Mouse (Mus musculus) heart, adult 2 months (tissue): Measurements from ENCODE around the gene Commd2. TPM values are rescaled to one million over a fixed set of nuclear protein-coding genes. Genes with fewer than 3 reads are reported as not detected.

ENCODE experiments used
- DNase-seq, 2 experiments: peaks; one replicate each; pipeline ENCODE4 v3.0.0; 2021
- H3K27ac ChIP-seq: fragments of 200-600 bp; 2 replicates; pipeline ENCODE4 v1.8.1; 2022
- H3K27me3 ChIP-seq: fragments of 200-500 bp; 2 replicates; pipeline ENCODE4 v1.6.1; 2012; ENCODE audit warnings: mild to moderate bottlenecking, low read length, inconsistent platforms, mixed read lengths; ENCODE audit not compliant: control insufficient read depth, insufficient read depth
- H3K36me3 ChIP-seq: fragments of 200-500 bp; 2 replicates; pipeline ENCODE4 v1.6.1; 2012; ENCODE audit warnings: low read length, inconsistent platforms; ENCODE audit not compliant: control insufficient read depth, insufficient read depth
- H3K4me1 ChIP-seq: fragments of 200-500 bp; 2 replicates; pipeline ENCODE4 v1.6.1; 2011; ENCODE audit warnings: low read length; ENCODE audit not compliant: control insufficient read depth, insufficient read depth
- H3K4me3 ChIP-seq: fragments of 200-600 bp; 2 replicates; pipeline ENCODE4 v1.8.1; 2022
- H3K79me2 ChIP-seq: fragments of 200-500 bp; replicated peaks from 2 replicates; pipeline ENCODE4 v1.6.1; 2012; ENCODE audit warnings: mild to moderate bottlenecking, inconsistent platforms, low read length, moderate library complexity, mixed read lengths; ENCODE audit not compliant: control insufficient read depth, insufficient read depth
- H3K9ac ChIP-seq: fragments of 200-500 bp; 2 replicates; pipeline ENCODE4 v1.6.1; 2012; ENCODE audit warnings: low read depth, mild to moderate bottlenecking, control low read depth, inconsistent platforms, low read length, mixed read lengths
- CTCF ChIP-seq: fragments of 200-600 bp; IDR thresholded peaks from 2 replicates; pipeline ENCODE4 v1.8.1; 2022; ENCODE audit warnings: antibody characterized with exemption, mild to moderate bottlenecking, moderate library complexity
- EP300 ChIP-seq: fragments of 200-500 bp; IDR thresholded peaks from 2 replicates; pipeline ENCODE4 v1.6.1; 2011; ENCODE audit warnings: low read depth, low read length, control low read depth; ENCODE audit not compliant: insufficient read depth
- POLR2A ChIP-seq: fragments of 200-500 bp; IDR thresholded peaks from 2 replicates; pipeline ENCODE4 v1.6.1; 2011; ENCODE audit warnings: mild to moderate bottlenecking, low read depth, low read length, control low read depth; ENCODE audit not compliant: insufficient read depth
- WGBS: fragments of 180-500 bp; shearing (Covaris S2); methylation state at CpG from one replicate; pipeline ENCODE4 v1.1.7; 2018; 5-methylcytosine and 5-hydroxymethylcytosine counted together
- intact Hi-C: fragments of 180-260 bp; cut with DNase I; formaldehyde crosslinking; loops from one replicate; pipeline ENCODE4 v1.15.1; 2025
- polyA plus RNA-seq: library from polyadenylated mRNA; depleted of rRNA; stranded (reverse); fragments of >200 nt; gene quantifications from 2 replicates; pipeline ENCODE4 v1.2.3, GENCODE M21; 2012
- total RNA-seq, 2 experiments: library from RNA; stranded (reverse); gene quantifications; 2 replicates each; pipeline ENCODE4 v1.2.3; 2021

Gene Commd2
- total and polyA plus RNA-seq, 3 experiments, result 11.9 to 13.9 (median 12.2) TPM

GRCm38 (mm10) chr3:57634763-57635487 is 16.6 kb downstream of the Commd2 start:
- Histone ChIP-seq H3K9ac (no peak overlapping the region), H3K4me1 (no peaks in the 10 kb centered on the region), H3K27me3 (no peaks in the 10 kb centered on the region), H3K27ac (no peak overlapping the region), H3K79me2 (no peaks in the 10 kb centered on the region), H3K4me3 (no peak overlapping the region), H3K36me3 (no peaks in the 10 kb centered on the region)
- DNase-seq, result no peak
- WGBS, result 78% methylated on average over 3 of the region's 3 CpGs
- TF ChIP-seq CTCF, result no peak
- no peak for TF ChIP-seq POLR2A
- TF ChIP-seq EP300, result no peak
- intact Hi-C loops, result no loop called here

GRCm38 (mm10) chr3:57626954-57627513 is 24.5 kb downstream of the Commd2 start:
- Histone ChIP-seq H3K4me1 (peaks cover 1% of the 10 kb centered on the region; the same call in 1 of the 2 replicates), H3K36me3 (no peaks in the 10 kb centered on the region), H3K9ac (no peak overlapping the region), H3K4me3 (no peak overlapping the region), H3K27me3 (no peaks in the 10 kb centered on the region), H3K79me2 (no peaks in the 10 kb centered on the region), H3K27ac (no peak overlapping the region)
- intact Hi-C loops, result loop anchor here (1.0 kb wide), 2 partner anchors 157 to 161 kb away; no protein-coding TSS in a partner anchor
- whole genome bisulfite sequencing, result 80% methylated on average over 11 of the region's 11 CpGs
- no peak for DNase-seq
- no peak for TF ChIP-seq EP300
- no peak for TF ChIP-seq POLR2A
- no peak for TF ChIP-seq CTCF

GRCm38 (mm10) chr3:57625275-57625997 is 26.1 kb downstream of the Commd2 start:
- 21% methylated on average over 21 of the region's 21 CpGs for WGBS
- Histone ChIP-seq H3K9ac (peak overlapping the region; percentile 55), H3K27me3 (no peaks in the 10 kb centered on the region), H3K36me3 (no peaks in the 10 kb centered on the region), H3K79me2 (no peaks in the 10 kb centered on the region), H3K4me1 (peaks cover 1% of the 10 kb centered on the region; the same call in 1 of the 2 replicates), H3K27ac (peak overlapping the region; percentile 48), H3K4me3 (peak overlapping the region; percentile 40)
- intact Hi-C loops, result loop anchor here (2.0 kb wide), 1 partner anchor 359 kb away; no protein-coding TSS in a partner anchor
- TF ChIP-seq EP300, result no peak
- peak; percentile 94 for TF ChIP-seq CTCF
- DNase-seq, result peak; percentile 61 to 76

GRCm38 (mm10) chr3:57619718-57620117 is 31.8 kb downstream of the Commd2 start:
- peak; percentile 78 for TF ChIP-seq CTCF
- no peak for TF ChIP-seq EP300
- no peaks in the 10 kb centered on the region for H3K36me3 ChIP-seq
- intact Hi-C loops, result no loop called here
- H3K27me3 ChIP-seq, result no peaks in the 10 kb centered on the region
- H3K79me2 ChIP-seq, result no peaks in the 10 kb centered on the region
- no peak overlapping the region for H3K4me3 ChIP-seq
- H3K27ac ChIP-seq, result no peak overlapping the region
- H3K9ac ChIP-seq, result no peak overlapping the region
- no peaks in the 10 kb centered on the region for H3K4me1 ChIP-seq
- DNase-seq, result no peak
- 56% methylated on average over 4 of the region's 4 CpGs for WGBS

GRCm38 (mm10) chr3:57615652-57616051 is 35.9 kb downstream of the Commd2 start:
- no peak overlapping the region for H3K27ac ChIP-seq
- H3K79me2 ChIP-seq, result no peaks in the 10 kb centered on the region
- 68% methylated on average over 4 of the region's 4 CpGs for WGBS
- H3K4me1 ChIP-seq, result no peaks in the 10 kb centered on the region; the same call in none of the 2 replicates
- no peaks in the 10 kb centered on the region for H3K36me3 ChIP-seq
- H3K4me3 ChIP-seq, result no peak overlapping the region
- H3K27me3 ChIP-seq, result no peaks in the 10 kb centered on the region
- intact Hi-C loops, result loop anchor here (1.0 kb wide), 1 partner anchor 145 kb away; no protein-coding TSS in a partner anchor
- no peak overlapping the region for H3K9ac ChIP-seq
- TF ChIP-seq POLR2A (no peak), EP300 (no peak), CTCF (peak; percentile 75)
- DNase-seq, result no peak
